Mouse (Mus musculus): ENCODE results near the gene Mrps34. TPM values are rescaled to one million over a fixed set of nuclear protein-coding genes. Genes with fewer than 3 reads are reported as not detected.

Mrps34 gene
- polyA plus RNA-seq, 2 experiments, result 82.1 to 101 TPM

DNA sequence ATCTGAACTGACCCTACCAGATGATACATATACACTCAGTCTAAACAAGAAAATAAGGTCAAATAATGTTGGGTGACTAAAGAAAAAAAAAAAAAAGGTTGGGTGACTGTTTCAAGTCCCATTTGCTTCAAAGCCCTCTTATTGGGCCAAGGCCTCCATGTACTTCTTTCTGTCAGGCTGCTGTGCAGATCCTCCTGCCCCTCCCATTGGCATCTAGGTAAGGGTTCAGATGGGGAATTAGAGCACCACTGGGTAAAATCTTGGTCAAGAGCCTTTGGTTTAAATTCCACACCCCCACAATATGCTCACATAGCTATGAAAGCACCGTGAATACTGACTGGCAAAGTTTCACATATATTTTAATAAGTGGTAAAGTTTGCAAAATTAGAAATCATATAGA, 28.3 kb downstream of the Mrps34 start:
- no peaks in the 10 kb centered on the region for H3K4me1 ChIP-seq (ENCODE audit: control insufficient read depth, insufficient read depth, low read length)
- 94% methylated on average over 1 of the region's 1 CpGs for WGBS
- H3K27me3 ChIP-seq (ENCODE audit: control insufficient read depth, insufficient read depth, low read length), result no peaks in the 10 kb centered on the region
- peaks cover 87% of the 10 kb centered on the region for H3K36me3 ChIP-seq (ENCODE audit: control insufficient read depth, insufficient read depth, low read length)
- H3K9ac ChIP-seq (ENCODE audit: low read depth, low read length, severe bottlenecking), result no peak overlapping the region
- DNase-seq (ENCODE audit: low spot score) (no peak), ATAC-seq (ENCODE audit: low FRiP score, low read depth) (no peak)
- H3K27ac ChIP-seq (replicated peaks; ENCODE audit: low read depth, low read length), result no peak overlapping the region
- no peaks in the 10 kb centered on the region for H3K9me3 ChIP-seq (ENCODE audit: control insufficient read depth, low read length)
- TF ChIP-seq POLR2A (IDR thresholded peaks at IDR 0.05; ENCODE audit: borderline replicate concordance, extremely low read depth, insufficient read depth, insufficient read length), result no peak
- no peak overlapping the region for H3K4me3 ChIP-seq (replicated peaks; ENCODE audit: low read length)
- no peak overlapping the region for H3K4me2 ChIP-seq (replicated peaks; ENCODE audit: low read depth, low read length, severe bottlenecking)

DNA sequence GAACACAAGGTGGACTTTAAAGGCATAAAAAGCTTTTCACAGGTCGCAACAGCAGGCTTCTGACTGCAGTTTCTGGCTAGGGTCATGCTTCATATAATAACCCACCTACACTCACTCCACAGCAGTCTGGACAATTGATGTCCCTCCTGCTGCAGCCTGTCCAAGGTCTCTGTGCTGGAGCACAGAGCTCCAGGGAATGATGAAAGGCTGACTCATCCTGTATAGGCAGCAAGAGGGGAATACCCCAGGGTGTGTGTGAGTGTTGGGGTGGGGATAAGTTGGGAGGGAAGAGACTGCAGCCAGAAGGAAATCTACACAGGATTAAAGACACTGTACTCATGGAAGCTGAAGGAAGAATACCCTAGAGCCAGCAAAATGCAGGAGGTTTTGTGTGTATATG, 34.6 kb downstream of the Mrps34 start:
- Histone ChIP-seq H3K4me2 (replicated peaks; ENCODE audit: low read depth, low read length, severe bottlenecking) (no peak overlapping the region), H3K4me1 (ENCODE audit: control insufficient read depth, insufficient read depth, low read length) (no peaks in the 10 kb centered on the region), H3K9ac (ENCODE audit: low read depth, low read length, severe bottlenecking) (no peak overlapping the region), H3K27me3 (ENCODE audit: control insufficient read depth, insufficient read depth, low read length) (no peaks in the 10 kb centered on the region), H3K36me3 (ENCODE audit: control insufficient read depth, insufficient read depth, low read length) (peaks cover 31% of the 10 kb centered on the region), H3K9me3 (ENCODE audit: control insufficient read depth, low read length) (no peaks in the 10 kb centered on the region), H3K4me3 (replicated peaks; ENCODE audit: low read length) (no peak overlapping the region), H3K27ac (replicated peaks; ENCODE audit: low read depth, low read length) (no peak overlapping the region)
- no peak for DNase-seq (ENCODE audit: low spot score)
- no peak for ATAC-seq (ENCODE audit: low FRiP score, low read depth)
- 64% methylated on average over 1 of the region's 1 CpGs for WGBS
- TF ChIP-seq POLR2A (IDR thresholded peaks at IDR 0.05; ENCODE audit: borderline replicate concordance, extremely low read depth, insufficient read depth, insufficient read length), result no peak

DNA sequence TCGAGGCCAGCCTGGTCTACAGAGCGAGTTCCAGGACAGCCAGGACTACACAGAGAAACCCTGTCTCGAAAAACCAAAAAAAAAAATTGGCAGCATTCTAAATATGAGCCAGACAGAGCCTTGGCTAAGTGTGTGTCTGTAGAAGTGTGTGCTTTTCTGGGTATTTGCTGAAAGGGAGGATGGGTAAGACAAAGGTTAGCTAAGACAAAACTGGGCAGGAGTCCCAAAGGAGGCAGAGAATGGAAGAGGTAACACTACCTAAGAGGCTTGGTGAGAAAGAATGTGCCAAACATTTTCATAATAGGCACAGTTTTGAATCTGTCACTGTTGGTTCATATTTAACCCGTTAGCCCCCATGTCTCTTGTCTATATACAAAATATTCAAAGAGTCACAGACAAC, 37.5 kb downstream of the Mrps34 start:
- Histone ChIP-seq H3K9me3 (ENCODE audit: control insufficient read depth, low read length) (no peaks in the 10 kb centered on the region), H3K4me2 (replicated peaks; ENCODE audit: low read depth, low read length, severe bottlenecking) (no peak overlapping the region), H3K36me3 (ENCODE audit: control insufficient read depth, insufficient read depth, low read length) (peaks cover 11% of the 10 kb centered on the region), H3K4me3 (replicated peaks; ENCODE audit: low read length) (no peak overlapping the region), H3K9ac (ENCODE audit: low read depth, low read length, severe bottlenecking) (no peak overlapping the region), H3K27me3 (ENCODE audit: control insufficient read depth, insufficient read depth, low read length) (no peaks in the 10 kb centered on the region), H3K4me1 (ENCODE audit: control insufficient read depth, insufficient read depth, low read length) (peaks cover 13% of the 10 kb centered on the region), H3K27ac (replicated peaks; ENCODE audit: low read depth, low read length) (no peak overlapping the region)
- TF ChIP-seq POLR2A (IDR thresholded peaks at IDR 0.05; ENCODE audit: borderline replicate concordance, extremely low read depth, insufficient read depth, insufficient read length), result no peak
- no peak for ATAC-seq (ENCODE audit: low FRiP score, low read depth)
- WGBS, result 98% methylated on average over 4 of the region's 4 CpGs
- no peak for DNase-seq (ENCODE audit: low spot score)

DNA sequence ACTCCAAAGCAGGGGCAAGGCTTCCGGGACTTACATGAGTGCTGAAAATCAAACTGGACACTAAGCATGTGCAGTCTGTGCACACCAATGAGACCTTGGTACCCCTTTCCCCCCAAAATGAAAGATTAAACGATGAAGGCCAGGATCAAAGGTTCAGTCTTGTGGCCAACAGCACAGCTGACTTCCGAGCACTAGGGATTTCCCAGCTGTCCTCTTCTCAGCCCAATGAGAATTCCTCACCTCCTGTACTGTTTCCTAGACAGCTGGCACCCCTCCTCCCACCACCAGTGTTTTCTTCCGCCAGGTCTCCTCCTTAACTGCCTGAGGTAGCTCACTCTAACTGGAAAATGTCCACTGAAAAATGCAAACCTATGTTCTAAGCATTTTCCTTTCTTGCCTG, 38.2 kb downstream of the Mrps34 start:
- ATAC-seq (ENCODE audit: low FRiP score, low read depth) (no peak), DNase-seq (ENCODE audit: low spot score) (no peak)
- H3K27ac ChIP-seq (replicated peaks; ENCODE audit: low read depth, low read length), result no peak overlapping the region
- H3K4me2 ChIP-seq (replicated peaks; ENCODE audit: low read depth, low read length, severe bottlenecking), result no peak overlapping the region
- no peaks in the 10 kb centered on the region for H3K9me3 ChIP-seq (ENCODE audit: control insufficient read depth, low read length)
- peaks cover 13% of the 10 kb centered on the region for H3K4me1 ChIP-seq (ENCODE audit: control insufficient read depth, insufficient read depth, low read length)
- no peak overlapping the region for H3K4me3 ChIP-seq (replicated peaks; ENCODE audit: low read length)
- H3K9ac ChIP-seq (ENCODE audit: low read depth, low read length, severe bottlenecking), result no peak overlapping the region
- TF ChIP-seq POLR2A (IDR thresholded peaks at IDR 0.05; ENCODE audit: borderline replicate concordance, extremely low read depth, insufficient read depth, insufficient read length), result no peak
- WGBS, result 79% methylated on average over 4 of the region's 4 CpGs
- H3K36me3 ChIP-seq (ENCODE audit: control insufficient read depth, insufficient read depth, low read length), result peaks cover 8% of the 10 kb centered on the region; the same call in 1 of the 2 replicates
- no peaks in the 10 kb centered on the region for H3K27me3 ChIP-seq (ENCODE audit: control insufficient read depth, insufficient read depth, low read length)

DNA sequence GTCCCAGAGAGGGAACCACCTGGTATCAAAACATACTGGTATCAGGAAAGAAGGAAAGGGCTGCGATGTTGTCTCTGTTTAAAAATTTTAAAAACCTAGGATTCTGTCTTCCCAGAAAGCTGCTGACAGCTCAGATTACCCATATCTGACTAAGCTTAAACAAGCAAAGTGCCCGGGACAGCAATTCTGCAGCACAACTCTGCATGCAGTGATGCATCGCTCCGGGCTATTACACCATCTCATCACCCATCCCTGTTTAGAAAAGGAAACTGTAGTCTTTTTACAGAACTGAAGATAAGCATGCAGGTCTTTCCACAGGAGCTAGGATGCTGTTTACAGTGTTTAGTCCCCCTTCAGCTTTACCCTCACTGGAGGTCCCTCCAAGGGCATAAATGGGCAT, 40.0 kb downstream of the Mrps34 start:
- peaks cover 6% of the 10 kb centered on the region; the same call in 1 of the 2 replicates for H3K36me3 ChIP-seq (ENCODE audit: control insufficient read depth, insufficient read depth, low read length)
- no peak overlapping the region for H3K27ac ChIP-seq (replicated peaks; ENCODE audit: low read depth, low read length)
- peaks cover 13% of the 10 kb centered on the region for H3K4me1 ChIP-seq (ENCODE audit: control insufficient read depth, insufficient read depth, low read length)
- no peak for TF ChIP-seq POLR2A (IDR thresholded peaks at IDR 0.05; ENCODE audit: borderline replicate concordance, extremely low read depth, insufficient read depth, insufficient read length)
- peak overlapping the region; percentile 90 for H3K4me3 ChIP-seq (replicated peaks; ENCODE audit: low read length)
- 84% methylated on average over 4 of the region's 4 CpGs for WGBS
- H3K4me2 ChIP-seq (replicated peaks; ENCODE audit: low read depth, low read length, severe bottlenecking), result peak overlapping the region; percentile 54
- H3K27me3 ChIP-seq (ENCODE audit: control insufficient read depth, insufficient read depth, low read length), result no peaks in the 10 kb centered on the region
- DNase-seq (ENCODE audit: low spot score) (no peak), ATAC-seq (ENCODE audit: low FRiP score, low read depth) (no peak)
- no peaks in the 10 kb centered on the region for H3K9me3 ChIP-seq (ENCODE audit: control insufficient read depth, low read length)
- H3K9ac ChIP-seq (ENCODE audit: low read depth, low read length, severe bottlenecking), result peak overlapping the region; percentile 86

DNA sequence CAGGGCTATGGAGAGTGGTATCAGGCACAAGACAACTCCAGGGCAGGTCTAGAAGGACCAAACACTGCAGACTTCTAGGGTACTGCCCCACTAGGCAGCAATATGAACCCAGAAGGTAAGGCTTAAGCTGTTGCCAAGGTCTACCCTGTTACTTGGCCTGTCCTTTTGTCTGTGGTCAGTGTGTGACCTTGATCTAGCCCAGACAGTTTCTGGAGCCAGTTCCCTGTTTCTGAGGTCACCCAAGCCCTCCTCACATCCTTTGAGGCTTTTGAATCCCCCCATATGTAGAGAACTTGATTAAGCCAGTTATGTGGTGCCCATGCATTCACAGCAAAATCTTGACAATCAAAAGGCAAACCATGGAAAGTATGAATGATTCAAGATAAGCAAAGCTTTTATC, 40.8 kb downstream of the Mrps34 start:
- DNase-seq (ENCODE audit: low spot score), result no peak
- Histone ChIP-seq H3K4me3 (replicated peaks; ENCODE audit: low read length) (peak overlapping the region; percentile 90), H3K9ac (ENCODE audit: low read depth, low read length, severe bottlenecking) (peak overlapping the region; percentile 86), H3K27me3 (ENCODE audit: control insufficient read depth, insufficient read depth, low read length) (no peaks in the 10 kb centered on the region), H3K27ac (replicated peaks; ENCODE audit: low read depth, low read length) (no peak overlapping the region), H3K4me2 (replicated peaks; ENCODE audit: low read depth, low read length, severe bottlenecking) (peak overlapping the region; percentile 54), H3K36me3 (ENCODE audit: control insufficient read depth, insufficient read depth, low read length) (peaks cover 6% of the 10 kb centered on the region; the same call in 1 of the 2 replicates), H3K9me3 (ENCODE audit: control insufficient read depth, low read length) (no peaks in the 10 kb centered on the region), H3K4me1 (ENCODE audit: control insufficient read depth, insufficient read depth, low read length) (peaks cover 13% of the 10 kb centered on the region)
- TF ChIP-seq POLR2A (IDR thresholded peaks at IDR 0.05; ENCODE audit: borderline replicate concordance, extremely low read depth, insufficient read depth, insufficient read length), result no peak
- ATAC-seq (ENCODE audit: low FRiP score, low read depth), result no peak
